Mouse (Mus musculus) intestine, postnatal 0 days (tissue): ENCODE results near the gene Trim46. TPM values are rescaled to one million over a fixed set of nuclear protein-coding genes. Genes with fewer than 3 reads are reported as not detected.

Experiments
- ATAC-seq: fragments of 200-750 bp; cut with Nextera tagmentation; 2 replicates; pipeline ENCODE4 v1.8.0; 2017; ENCODE audit warnings: mild to moderate bottlenecking, moderate TSS enrichment, moderate library complexity
- H3K27ac ChIP-seq: fragments of 300-500 bp; sonication (generic); 2 replicates; pipeline ENCODE4 v1.5.1; 2014; ENCODE audit warnings: mild to moderate bottlenecking, low read depth, low read length, moderate library complexity
- H3K27me3 ChIP-seq: fragments of 300-500 bp; sonication (generic); replicated peaks from 2 replicates; pipeline ENCODE4 v1.6.1; 2014; ENCODE audit warnings: low read length, mixed read lengths; ENCODE audit not compliant: control insufficient read depth, insufficient read depth
- H3K36me3 ChIP-seq: fragments of 300-500 bp; sonication (generic); 2 replicates; pipeline ENCODE4 v1.6.1; 2014; ENCODE audit warnings: mild to moderate bottlenecking, moderate library complexity; ENCODE audit not compliant: control insufficient read depth, insufficient read depth
- H3K4me1 ChIP-seq: fragments of 300-500 bp; sonication (generic); replicated peaks from 2 replicates; pipeline ENCODE4 v1.6.1; 2014; ENCODE audit warnings: antibody characterized with exemption, low read length, mixed read lengths; ENCODE audit not compliant: control insufficient read depth, insufficient read depth
- H3K4me2 ChIP-seq: fragments of 300-500 bp; sonication (generic); replicated peaks from 2 replicates; pipeline ENCODE4 v1.6.1; 2014; ENCODE audit warnings: low read depth, mild to moderate bottlenecking, moderate library complexity
- H3K4me3 ChIP-seq: fragments of 300-500 bp; sonication (generic); 2 replicates; pipeline ENCODE4 v1.5.1; 2014; ENCODE audit warnings: low read depth, low read length
- H3K9ac ChIP-seq: fragments of 300-500 bp; sonication (generic); 2 replicates; pipeline ENCODE4 v1.6.1; 2014; ENCODE audit warnings: mild to moderate bottlenecking, low read depth, low read length
- H3K9me3 ChIP-seq: fragments of 300-500 bp; sonication (generic); 2 replicates; pipeline ENCODE4 v1.6.1; 2016; ENCODE audit warnings: mixed run types; ENCODE audit not compliant: control insufficient read depth
- CTCF ChIP-seq: sonication (generic); IDR thresholded peaks from 2 replicates; pipeline ENCODE4 v1.5.1; 2016; ENCODE audit warnings: low read depth, mild to moderate bottlenecking, control low read depth, antibody characterized with exemption, moderate library complexity
- WGBS: fragments of 180-500 bp; shearing (Covaris S2); extraction: QIAGEN DNeasy Blood & Tissue Kit; methylation state at CpG from one replicate; pipeline ENCODE4 v1.1.7; 2014; 5-methylcytosine and 5-hydroxymethylcytosine counted together
- polyA plus RNA-seq: library from polyadenylated mRNA; unstranded; fragments of >200 nt; fragmentation: Nextera tagmentation; extraction: Ambion mirVana; gene quantifications from 2 replicates; pipeline ENCODE4 v1.2.1, GENCODE M21; 2015

Trim46 gene
- polyA plus RNA-seq, 1 experiment from 2014 or later = 1.3 TPM

GRCm38 (mm10) chr3:89251365-89251895 is 5.3 kb upstream of the Trim46 start:
- Histone ChIP-seq H3K27ac (peak overlapping the region; percentile 41; the same call in 1 of the 2 replicates), H3K27me3 (no peaks in the 10 kb centered on the region), H3K9ac (no peak overlapping the region), H3K36me3 (peaks cover 6% of the 10 kb centered on the region; the same call in 1 of the 2 replicates), H3K4me3 (no peak overlapping the region), H3K4me1 (0 out of 2 replicates have a peak, but pooled peaks cover 12% of the 10 kb centered on the region), H3K9me3 (no peaks in the 10 kb centered on the region), H3K4me2 (peak overlapping the region; percentile 54)
- WGBS = 12% methylated on average over 17 of the region's 17 CpGs
- peak; percentile 22; the same call in 1 of the 2 replicates for ATAC-seq
- TF ChIP-seq CTCF = peak; percentile 16; the same call in 1 of the 2 replicates

GRCm38 (mm10) chr3:89250435-89251040 is 4.4 kb upstream of the Trim46 start:
- 0 out of 2 replicates have a peak, but pooled peaks have one; percentile 17 for ATAC-seq
- H3K9me3 ChIP-seq = no peaks in the 10 kb centered on the region
- WGBS = 19% methylated on average over 7 of the region's 7 CpGs
- no peak overlapping the region for H3K4me3 ChIP-seq
- TF ChIP-seq CTCF = peak; percentile 89
- peaks cover 6% of the 10 kb centered on the region; the same call in 1 of the 2 replicates for H3K36me3 ChIP-seq
- H3K27me3 ChIP-seq = no peaks in the 10 kb centered on the region
- no peak overlapping the region for H3K4me2 ChIP-seq
- H3K4me1 ChIP-seq = 0 out of 2 replicates have a peak, but pooled peaks cover 12% of the 10 kb centered on the region
- peak overlapping the region; percentile 22; the same call in 1 of the 2 replicates for H3K27ac ChIP-seq
- H3K9ac ChIP-seq = no peak overlapping the region

GRCm38 (mm10) chr3:89247466-89247865 is 1.4 kb upstream of the Trim46 start:
- H3K27me3 ChIP-seq = 0 out of 2 replicates have a peak, but pooled peaks cover 4% of the 10 kb centered on the region
- H3K4me1 ChIP-seq = peaks cover 13% of the 10 kb centered on the region; the same call in 1 of the 2 replicates
- ATAC-seq = no peak
- no peak overlapping the region for H3K27ac ChIP-seq
- H3K9ac ChIP-seq = no peak overlapping the region
- no peak overlapping the region for H3K4me3 ChIP-seq
- 82% methylated on average over 4 of the region's 4 CpGs for WGBS
- peak overlapping the region; percentile 88; the same call in 1 of the 2 replicates for H3K4me2 ChIP-seq
- peaks cover 6% of the 10 kb centered on the region; the same call in 1 of the 2 replicates for H3K36me3 ChIP-seq
- TF ChIP-seq CTCF = no peak
- H3K9me3 ChIP-seq = no peaks in the 10 kb centered on the region

DNA sequence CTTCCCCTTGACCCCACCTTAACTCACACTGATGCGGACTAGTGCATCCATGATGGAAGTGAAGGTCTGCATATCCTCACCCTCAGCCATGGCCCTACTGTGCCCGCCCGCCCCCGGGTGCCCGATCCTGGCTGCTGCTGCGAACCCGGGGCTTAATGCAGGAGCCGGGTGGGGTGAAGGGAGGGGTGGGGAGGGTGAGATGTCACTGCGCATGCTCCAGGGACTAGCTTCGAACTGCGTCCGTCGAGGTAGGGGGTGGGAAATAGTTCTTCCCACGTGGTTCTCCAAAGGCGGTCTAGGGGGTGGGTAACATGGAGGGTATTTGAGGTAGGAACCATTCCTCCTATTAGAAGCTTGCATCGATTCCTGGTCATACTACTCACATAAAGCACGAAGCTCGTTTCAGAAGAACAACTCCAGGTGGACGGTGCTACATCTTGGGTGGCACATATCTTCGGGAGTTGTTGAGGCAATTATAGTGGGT is 379 bp downstream of the Trim46 start, which contains the start of gene Krtcap2:
TSS of gene Krtcap2 (plus strand) at position 279 of the 484 bp plus-strand sequence.
- 4% methylated on average over 20 of the region's 20 CpGs for WGBS
- Histone ChIP-seq H3K9ac (peak within 1 kb of the TSS; percentile 58), H3K9me3 (no peaks in the 10 kb centered on the region), H3K4me1 (peaks cover 7% of the 10 kb centered on the region; the same call in 1 of the 2 replicates), H3K27ac (peak within 1 kb of the TSS; percentile 61), H3K4me3 (peak within 1 kb of the TSS; percentile 65), H3K4me2 (peak within 1 kb of the TSS; percentile 88), H3K36me3 (peaks cover 6% of the 10 kb centered on the region; the same call in 1 of the 2 replicates), H3K27me3 (0 out of 2 replicates have a peak, but pooled peaks cover 4% of the 10 kb centered on the region)
- TF ChIP-seq CTCF = no peak
- 0 out of 2 replicates have a peak, but pooled peaks have one; percentile 5 for ATAC-seq

GRCm38 (mm10) chr3:89244982-89245687 is 974 bp downstream of the Trim46 start:
- peak overlapping the region; percentile 88 for H3K4me2 ChIP-seq
- peaks cover 6% of the 10 kb centered on the region; the same call in 1 of the 2 replicates for H3K36me3 ChIP-seq
- no peak for TF ChIP-seq CTCF
- 2% methylated on average over 20 of the region's 26 CpGs for WGBS
- no peak for ATAC-seq
- H3K27ac ChIP-seq = no peak overlapping the region
- H3K9me3 ChIP-seq = no peaks in the 10 kb centered on the region
- H3K27me3 ChIP-seq = 0 out of 2 replicates have a peak, but pooled peaks cover 4% of the 10 kb centered on the region
- H3K4me3 ChIP-seq = peak overlapping the region; percentile 65
- H3K4me1 ChIP-seq = peaks cover 7% of the 10 kb centered on the region; the same call in 1 of the 2 replicates
- H3K9ac ChIP-seq = no peak overlapping the region
